Comparison of ENCODE assay signal across 8 mouse cellular contexts in the genomic region with DNA sequence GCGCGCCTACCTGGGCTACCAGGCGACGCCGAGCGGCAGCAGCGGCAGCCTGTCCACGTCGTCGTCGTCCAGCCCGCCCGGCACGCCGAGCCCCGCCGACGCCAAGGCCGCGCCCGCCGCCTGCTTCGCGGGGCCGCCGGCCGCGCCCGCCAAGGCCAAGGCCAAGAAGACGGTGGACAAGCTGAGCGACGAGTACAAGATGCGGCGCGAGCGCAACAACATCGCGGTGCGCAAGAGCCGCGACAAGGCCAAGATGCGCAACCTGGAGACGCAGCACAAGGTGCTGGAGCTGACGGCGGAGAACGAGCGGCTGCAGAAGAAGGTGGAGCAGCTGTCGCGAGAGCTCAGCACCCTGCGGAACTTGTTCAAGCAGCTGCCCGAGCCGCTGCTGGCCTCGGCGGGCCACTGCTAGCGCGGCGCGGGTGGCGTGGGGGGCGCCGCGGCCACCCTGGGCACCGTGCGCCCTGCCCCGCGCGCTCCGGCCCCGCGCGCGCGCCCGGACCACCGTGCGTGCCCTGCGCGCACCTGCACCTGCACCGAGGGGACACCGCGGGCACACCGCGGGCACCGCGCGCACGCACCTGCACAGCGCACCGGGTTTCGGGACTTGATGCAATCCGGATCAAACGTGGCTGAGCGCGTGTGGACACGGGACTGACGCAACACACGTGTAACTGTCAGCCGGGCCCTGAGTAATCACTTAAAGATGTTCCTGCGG. TPM values are rescaled to one million over a fixed set of nuclear protein-coding genes. Genes with fewer than 3 reads are reported as not detected.
A peak's percentile ranks its signal among the peaks of the same experiment; 100 is the strongest.
DNase-seq lines count a peak whose midpoint lies in the region; ATAC-seq and TF ChIP-seq lines count a peak whose summit lies in the region.

Tmem189 (minus strand) TSS at position 322 of the 718 bp plus-strand sequence.

- H3K4me3 ChIP-seq in cerebellum, adult 2 months (replicated peaks; ENCODE audit: insufficient read depth, low read depth, low read length), result peak within 1 kb of the TSS; percentile 39
- H3K4me3 ChIP-seq in lung, postnatal 0 days (ENCODE audit: low read depth, low read length), result peak within 1 kb of the TSS; percentile 81

- H3K4me1 ChIP-seq in cerebellum, adult 2 months (ENCODE audit: control insufficient read depth, insufficient read depth, low read length), result no peaks in the 10 kb centered on the region
- H3K4me1 ChIP-seq in lung, postnatal 0 days (ENCODE audit: insufficient read depth, low read depth, low read length), result no peaks in the 10 kb centered on the region; the same call in 1 of the 2 replicates

- H3K36me3 ChIP-seq in lung, postnatal 0 days (ENCODE audit: insufficient read depth, low read length), result peaks cover 16% of the 10 kb centered on the region

- H3K4me2 ChIP-seq in lung, postnatal 0 days (replicated peaks; ENCODE audit: low read depth, low read length), result peak within 1 kb of the TSS; percentile 75

- TF ChIP-seq EP300 in lung, postnatal 0 days (IDR thresholded peaks at IDR 0.05), result no peak

- no peak for TF ChIP-seq POLR2A in cerebellum, adult 2 months (IDR thresholded peaks at IDR 0.05; ENCODE audit: borderline replicate concordance, insufficient read depth, low read length)

- ATAC-seq in lung, postnatal 0 days, result peak; percentile 21

- H3K9me3 ChIP-seq in lung, postnatal 0 days (ENCODE audit: low read length), result no peaks in the 10 kb centered on the region

- WGBS in cerebellum, adult 2 months, result 1% methylated on average over 99 of the region's 99 CpGs
- under 1% methylated on average over 93 of the region's 99 CpGs for WGBS in lung, postnatal 0 days

- peak; percentile 71 for DNase-seq in MEL-GATA-1-ER (ENCODE audit: extremely low read depth, low read depth)
- peak; percentile 50 to 53 for DNase-seq in cerebellum, adult 2 months
- DNase-seq in forelimb bud, embryonic 11.5 days (ENCODE audit: low read depth, low spot score), result peak; percentile 71
- peak; percentile 66 for DNase-seq in heart, postnatal 4 days
- DNase-seq in layer of hippocampus, postnatal 14 days (ENCODE audit: low spot score in 2 of 2), result peak in 1 of 2 experiments; percentile 51
- peak; percentile 81 for DNase-seq in lung, postnatal 0 days (ENCODE audit: low spot score)
- peak; percentile 41 for DNase-seq in ovary, postnatal 10 days (ENCODE audit: low spot score)
- peak; percentile 62 for DNase-seq in thymus, postnatal 25 days

- peak within 1 kb of the TSS; percentile 37; the same call in 1 of the 2 replicates for H3K27ac ChIP-seq in cerebellum, adult 2 months (ENCODE audit: insufficient read depth, low read length)
- peak within 1 kb of the TSS; percentile 98 for H3K27ac ChIP-seq in lung, postnatal 0 days (ENCODE audit: low read length)

- H3K27me3 ChIP-seq in cerebellum, adult 2 months (ENCODE audit: control insufficient read depth, insufficient read depth, low read length), result no peaks in the 10 kb centered on the region
- H3K27me3 ChIP-seq in lung, postnatal 0 days (replicated peaks; ENCODE audit: insufficient read depth, low read length), result no peaks in the 10 kb centered on the region

- TF ChIP-seq CTCF in cerebellum, adult 2 months (IDR thresholded peaks at IDR 0.05; ENCODE audit: borderline replicate concordance, insufficient read depth, low read depth, low read length), result no peak
- no peak for TF ChIP-seq CTCF in lung, postnatal 0 days (IDR thresholded peaks at IDR 0.05)

- peak within 1 kb of the TSS; percentile 93 for H3K9ac ChIP-seq in lung, postnatal 0 days (replicated peaks; ENCODE audit: low read depth)

RNA-seq across cellular contexts. Expression of gene Tmem189, which starts in this region (rescaled TPM):
- polyA plus RNA-seq in cerebellum, adult 2 months (2012; rRNA removed), result 105 and 113 TPM in 2 replicates
- total RNA-seq in heart, postnatal 4 days (2021), result 10 to 100 TPM; 41.1 to 41.6 TPM
- total RNA-seq in layer of hippocampus, postnatal 14 days (2021), result 10 to 100 TPM; 69.5 to 71.9 TPM
- 51.7 and 55.1 TPM in 2 replicates for polyA plus RNA-seq in lung, postnatal 0 days (2015; fragmentation: Nextera tagmentation; extraction: Ambion mirVana)
